Mouse (Mus musculus) urinary bladder, adult 2 months (tissue): Measurements from ENCODE around the gene Acbd6. TPM values are rescaled to one million over a fixed set of nuclear protein-coding genes. Genes with fewer than 3 reads are reported as not detected.

ENCODE experiments used
- DNase-seq: peaks from one replicate; pipeline ENCODE4 v3.0.0; 2022; ENCODE audit warnings: low spot score
- polyA plus RNA-seq: library from polyadenylated mRNA; depleted of rRNA; stranded (reverse); fragments of >200 nt; gene quantifications from 2 replicates; pipeline ENCODE4 v1.2.3, GENCODE M21; 2012; rRNA removed

Acbd6 gene
- polyA plus RNA-seq, 1 experiment: 89.6 TPM

DNA sequence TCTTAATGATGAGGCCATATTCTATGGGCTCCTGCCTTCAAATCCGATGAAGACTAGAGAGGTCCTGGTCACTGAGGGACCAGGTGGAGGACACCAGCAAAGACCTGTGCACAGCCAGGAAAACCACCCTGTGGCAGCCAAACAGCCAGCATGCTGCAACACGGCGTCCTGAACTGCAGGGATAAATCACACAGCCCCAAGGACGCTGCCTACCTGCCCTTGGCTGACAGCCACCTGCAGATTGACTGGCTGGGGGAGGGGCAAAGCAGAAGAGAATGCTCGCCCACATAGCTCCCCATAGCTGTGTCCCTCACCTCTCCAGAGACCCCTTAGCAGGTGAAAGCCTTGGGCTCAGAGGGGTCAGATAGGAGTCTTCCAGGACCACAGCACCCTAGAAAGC, 162.1 kb downstream of the Acbd6 start:
- no peak for DNase-seq

DNA sequence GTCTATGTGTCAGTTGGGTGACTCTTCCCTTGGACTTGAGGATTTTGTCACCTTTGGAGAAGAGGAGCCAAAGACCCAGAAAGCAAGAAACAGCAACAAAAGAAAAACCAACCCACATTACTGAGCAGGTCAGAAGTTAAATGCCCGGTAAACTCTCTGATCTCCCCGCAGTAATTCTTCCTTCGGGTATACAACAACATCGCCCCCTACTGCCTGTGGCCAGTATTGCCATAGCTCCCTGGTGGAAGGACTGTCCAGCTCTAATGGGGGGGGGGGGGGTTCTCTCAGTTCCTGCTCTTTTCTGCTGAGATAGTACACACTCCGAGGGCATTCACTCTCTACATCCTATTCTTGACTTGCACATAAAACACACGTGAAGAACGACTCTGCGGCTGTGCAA, 163.5 kb downstream of the Acbd6 start:
- no peak for DNase-seq

DNA sequence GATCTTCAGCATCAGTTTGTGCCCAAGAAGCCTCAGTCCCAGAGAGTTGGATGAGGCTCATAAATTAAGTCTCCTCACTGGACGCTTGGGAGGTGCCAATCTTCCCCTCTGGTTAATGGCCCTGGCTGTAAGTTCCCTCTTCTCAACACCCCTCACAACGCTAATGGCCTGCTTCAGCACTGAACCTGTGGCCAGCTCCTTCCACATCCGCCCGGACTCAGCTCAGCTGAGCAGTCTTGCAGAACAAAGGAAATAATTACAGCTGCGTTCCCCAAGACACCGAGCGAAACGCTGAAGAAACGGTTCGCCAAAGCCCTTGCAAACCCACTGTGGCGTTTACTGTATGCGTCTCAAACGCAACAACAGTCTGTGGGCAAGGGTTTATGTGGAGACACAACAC, 164.3 kb downstream of the Acbd6 start:
- DNase-seq: no peak

DNA sequence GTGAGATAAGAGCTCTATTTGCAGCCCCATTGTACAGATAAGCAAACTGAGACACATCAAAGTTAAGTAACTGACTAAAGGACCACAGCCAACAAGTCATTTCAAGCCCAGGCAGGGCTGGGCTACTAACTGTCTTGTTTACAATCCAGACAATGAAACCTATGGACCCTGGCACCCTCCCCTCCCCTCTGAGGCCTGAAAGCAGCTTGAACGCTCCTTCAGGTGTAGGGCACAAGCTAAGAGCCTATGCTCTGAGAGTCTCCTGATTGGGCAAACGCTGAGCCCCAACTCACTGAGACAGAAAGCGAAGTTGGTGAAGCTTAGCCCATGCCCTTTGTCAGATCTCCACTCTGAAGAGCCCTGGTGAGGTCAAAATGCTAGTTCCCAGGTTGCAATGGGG, 166.4 kb downstream of the Acbd6 start:
- no peak for DNase-seq

DNA sequence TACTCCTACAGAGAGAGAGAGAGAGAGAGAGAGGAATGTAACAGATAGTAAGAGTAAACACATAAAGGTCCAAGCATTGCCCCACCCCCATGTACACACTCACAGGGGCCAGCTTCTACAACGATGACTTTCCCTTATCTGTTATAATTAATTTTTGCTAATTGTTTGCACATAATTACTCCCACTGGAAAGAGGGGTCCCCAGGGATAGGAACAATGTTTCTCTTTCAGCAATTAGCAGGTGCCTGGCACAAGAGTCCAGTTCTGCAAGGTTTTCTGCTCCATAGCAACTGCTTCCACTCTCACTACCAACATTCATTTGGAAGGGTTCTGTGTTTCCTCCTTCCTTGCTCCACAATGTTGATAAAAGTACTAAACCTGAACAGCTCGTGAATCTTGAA, 168.0 kb downstream of the Acbd6 start:
- DNase-seq: no peak

DNA sequence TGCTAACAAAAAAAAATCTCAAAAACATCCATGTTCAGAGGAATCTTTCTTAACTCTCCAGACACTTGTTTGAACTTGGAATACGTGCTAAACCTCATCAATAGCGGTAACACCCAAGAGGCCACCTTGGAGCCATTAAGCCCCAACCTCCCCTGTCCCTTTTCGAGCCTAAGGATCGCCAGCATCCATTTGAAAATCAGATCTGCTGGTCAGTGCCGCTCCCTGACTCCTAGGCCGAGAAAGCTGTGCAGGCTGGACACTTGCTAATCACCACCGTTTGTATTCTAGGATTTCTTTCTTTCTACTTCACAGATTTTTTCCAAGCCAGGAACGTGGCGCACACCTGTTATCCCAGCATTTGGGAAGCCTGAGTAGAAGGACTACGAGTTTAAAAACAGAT, 169.9 kb downstream of the Acbd6 start:
- no peak for DNase-seq

DNA sequence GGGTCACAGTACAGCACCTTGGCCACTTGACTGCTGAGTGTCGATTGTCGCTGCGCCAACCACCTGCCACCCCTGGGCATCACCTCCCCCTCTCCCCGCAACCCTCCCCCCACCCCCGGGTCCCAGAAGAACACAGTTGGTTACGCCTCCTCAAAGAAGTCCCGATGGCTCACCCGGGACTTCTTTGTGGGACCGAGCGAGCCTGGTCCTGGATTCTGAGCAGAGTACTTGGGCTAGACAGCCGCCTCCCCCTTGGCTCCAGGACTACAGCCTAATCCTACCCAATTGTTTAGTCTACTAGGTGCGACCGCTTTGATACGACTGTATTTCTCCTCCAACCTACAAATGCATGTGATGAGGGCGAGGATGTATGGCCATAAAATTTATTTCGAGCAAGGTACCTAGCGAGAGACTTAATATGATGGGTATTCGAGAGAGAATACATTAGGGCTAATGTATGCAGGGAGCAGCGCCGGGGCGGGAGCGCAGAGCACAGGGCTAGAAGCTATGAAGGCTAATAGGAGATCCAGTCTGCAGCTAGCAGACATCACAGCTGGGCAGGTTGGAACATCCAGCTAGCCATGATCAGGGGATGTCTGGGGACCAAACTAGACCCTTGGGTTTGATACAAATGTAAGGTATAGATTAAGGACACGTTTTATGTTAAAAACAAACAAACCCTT, 171.3 kb downstream of the Acbd6 start:
- DNase-seq: no peak

DNA sequence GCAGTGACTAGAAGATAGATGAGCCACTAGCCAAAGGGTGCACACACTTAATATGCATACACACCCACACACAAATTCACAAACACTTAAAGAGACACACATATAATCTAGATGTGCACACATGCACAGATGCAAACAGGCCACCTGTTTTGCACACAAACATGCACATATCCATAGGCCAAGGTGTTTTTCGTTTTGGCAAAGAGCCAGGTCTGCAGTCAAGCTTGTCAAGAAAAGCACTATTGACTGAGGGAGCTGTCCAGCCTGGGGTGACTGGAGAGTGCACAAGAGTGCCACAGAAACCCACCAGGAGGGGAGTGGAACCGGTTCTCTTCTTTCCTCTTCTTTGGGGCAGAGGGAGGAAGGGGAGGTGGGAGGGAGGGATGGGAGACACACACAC, 173.2 kb downstream of the Acbd6 start:
- no peak for DNase-seq

DNA sequence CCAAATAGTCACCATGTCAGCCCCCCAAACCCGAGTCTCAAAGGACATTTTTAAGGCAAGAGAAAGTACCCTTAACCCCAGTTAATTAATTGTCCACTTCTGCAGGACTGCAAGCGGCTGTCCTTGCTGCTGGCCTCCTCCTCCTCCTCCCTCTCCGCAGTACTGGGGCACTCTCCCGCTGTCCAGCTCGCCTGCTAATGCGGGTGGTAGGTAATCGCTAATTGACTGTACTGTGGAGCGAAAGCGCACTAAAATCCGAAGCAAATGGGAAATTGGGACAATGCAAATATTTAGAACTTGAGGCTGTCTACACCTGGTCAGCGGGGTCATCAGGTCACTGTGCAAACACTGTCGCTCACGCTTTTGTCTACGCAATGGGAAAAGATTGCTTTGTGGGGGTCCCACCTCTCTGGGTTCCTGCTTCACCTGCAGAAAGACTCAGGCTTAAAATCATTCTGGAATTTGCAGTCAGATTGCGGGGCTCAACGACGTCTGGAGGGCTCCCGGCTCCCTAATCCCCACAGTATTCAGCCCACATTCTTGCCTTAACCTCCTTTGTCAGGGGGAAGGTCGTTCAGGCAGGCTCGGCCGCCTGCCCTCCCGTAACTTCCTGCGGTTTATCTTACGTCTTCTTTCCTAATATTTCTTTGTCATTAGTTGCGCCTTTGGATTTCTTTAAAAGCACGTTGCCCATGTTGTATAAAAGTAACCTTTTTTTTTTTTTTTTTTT, 178.3 kb downstream of the Acbd6 start:
- DNase-seq: no peak

DNA sequence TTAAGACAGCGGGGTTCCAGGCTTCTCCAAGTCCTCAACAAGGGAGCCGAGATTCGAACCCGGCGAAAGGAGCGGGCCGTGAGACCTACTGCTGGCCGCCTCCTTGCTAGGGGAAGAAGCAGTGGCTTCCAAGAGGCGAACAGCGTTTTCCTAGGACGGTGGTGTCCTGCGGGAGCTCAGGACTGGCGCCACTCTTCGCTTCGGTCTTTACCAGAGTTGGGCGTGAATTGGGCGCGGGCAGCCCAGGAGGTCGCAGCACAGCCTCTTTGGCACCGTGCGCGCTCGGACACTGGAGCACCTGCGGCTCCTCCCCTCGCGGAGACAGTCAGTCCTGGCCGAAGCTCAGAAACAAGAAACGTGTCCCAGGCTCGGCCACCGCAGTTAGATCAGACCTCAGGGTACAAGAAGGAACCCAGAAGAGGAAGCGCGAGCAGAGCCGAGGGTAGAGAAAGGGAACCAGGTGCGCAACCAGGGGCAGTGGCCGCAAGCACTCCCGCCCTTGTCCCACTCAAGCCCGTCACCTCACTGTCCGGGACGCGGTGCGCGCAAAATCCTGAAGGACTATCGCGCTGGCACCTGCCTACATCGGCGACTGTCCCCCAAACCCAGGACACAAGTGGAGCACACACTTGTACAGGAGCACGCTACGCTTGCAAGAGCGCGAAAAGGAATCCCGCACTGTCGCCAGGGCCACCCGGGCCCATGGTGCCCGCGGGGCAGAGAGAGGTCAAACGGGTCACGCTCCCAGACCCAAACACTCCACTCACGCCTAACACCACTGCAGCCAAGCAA, 179.3 kb downstream of the Acbd6 start:
- no peak for DNase-seq

DNA sequence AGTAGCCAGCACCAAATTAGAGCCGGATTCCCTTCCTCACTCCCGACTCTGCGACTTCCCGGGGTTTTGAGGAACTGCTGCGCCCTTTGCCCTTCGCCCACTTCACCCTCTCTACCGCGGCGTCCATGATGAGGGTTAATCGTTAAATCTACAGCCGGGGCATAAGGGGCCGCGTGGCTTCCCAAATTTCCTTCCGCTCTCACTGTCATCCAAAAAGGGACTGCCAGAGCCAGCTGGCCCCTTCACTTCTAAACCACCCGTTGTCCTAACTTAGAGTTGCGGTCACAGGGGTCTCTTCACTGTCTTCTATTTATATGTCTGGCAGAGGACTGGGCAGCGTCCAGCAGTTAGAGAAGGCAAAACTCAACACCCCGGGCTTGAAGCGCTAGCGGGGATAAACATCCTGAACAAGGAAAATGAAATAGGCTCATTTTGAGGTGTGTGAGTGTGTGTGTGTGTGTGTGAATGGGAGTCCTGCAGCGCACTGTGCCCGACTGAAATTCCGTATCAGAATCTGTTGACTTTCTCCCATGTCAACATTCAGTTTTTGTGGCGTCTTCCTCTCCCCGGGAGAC, 180.0 kb downstream of the Acbd6 start:
- DNase-seq: no peak

Other genes with a start within 250 kb of the Acbd6 start
- gene Xpr1, start 140.7 kb upstream of the Acbd6 start, polyA plus RNA-seq: 12.3 and 17.3 TPM in 2 replicates
- not detected in 2 replicates for gene Lhx4, start 193.6 kb downstream of the Acbd6 start, polyA plus RNA-seq